Mouse (Mus musculus): ENCODE results near the gene Cntnap1.

DNA sequence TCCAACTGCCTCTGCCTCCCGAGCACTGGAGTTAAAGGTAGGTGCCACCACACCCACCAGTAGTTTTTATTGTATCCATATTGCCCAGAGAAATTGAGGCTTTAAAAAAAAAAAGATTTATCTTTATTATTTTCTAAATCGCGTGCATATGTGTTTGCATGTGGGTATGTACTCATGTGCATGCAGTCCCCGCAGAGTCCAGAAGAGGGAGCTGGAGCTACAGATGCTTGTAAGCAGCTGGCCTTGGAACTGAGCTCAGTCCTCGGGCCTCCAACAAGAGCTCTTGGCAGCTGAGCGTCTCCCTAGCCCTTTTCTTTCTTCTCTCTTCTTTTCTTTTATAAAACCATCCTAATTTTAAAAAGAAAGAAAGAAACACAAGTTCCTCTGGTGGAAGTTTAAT, 38.6 kb upstream of the Cntnap1 start:
- TF ChIP-seq EP300 (IDR thresholded peaks at IDR 0.05; ENCODE audit: low read depth) (no peak), CTCF (IDR thresholded peaks at IDR 0.05; ENCODE audit: low read depth) (peak; percentile 71)

Measured in liver, embryonic 14.5 days (tissue).